Mouse (Mus musculus): ENCODE data around the gene Pxk.

Gene Pxk

DNA sequence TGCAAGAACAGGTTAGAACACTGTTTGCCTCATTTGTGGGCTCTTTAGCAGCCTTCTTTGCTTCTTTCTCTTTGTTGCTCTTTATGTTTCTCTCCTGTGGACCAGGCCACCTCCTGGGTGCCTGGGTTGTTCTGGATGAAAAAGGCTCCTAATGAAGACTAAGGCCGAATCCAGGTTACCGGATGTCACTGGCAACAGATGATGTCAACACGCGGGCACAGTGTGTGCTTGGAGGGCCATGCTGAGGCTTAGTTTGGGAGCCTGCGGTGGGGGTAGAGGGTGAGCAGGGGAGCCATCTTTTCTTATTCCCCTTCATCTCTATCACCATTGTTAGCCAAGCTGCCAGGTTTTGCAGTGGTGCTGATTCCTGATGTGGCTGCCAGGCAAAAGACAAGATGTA, 109.5 kb downstream of the Pxk start:
- DNase-seq, result no peak

DNA sequence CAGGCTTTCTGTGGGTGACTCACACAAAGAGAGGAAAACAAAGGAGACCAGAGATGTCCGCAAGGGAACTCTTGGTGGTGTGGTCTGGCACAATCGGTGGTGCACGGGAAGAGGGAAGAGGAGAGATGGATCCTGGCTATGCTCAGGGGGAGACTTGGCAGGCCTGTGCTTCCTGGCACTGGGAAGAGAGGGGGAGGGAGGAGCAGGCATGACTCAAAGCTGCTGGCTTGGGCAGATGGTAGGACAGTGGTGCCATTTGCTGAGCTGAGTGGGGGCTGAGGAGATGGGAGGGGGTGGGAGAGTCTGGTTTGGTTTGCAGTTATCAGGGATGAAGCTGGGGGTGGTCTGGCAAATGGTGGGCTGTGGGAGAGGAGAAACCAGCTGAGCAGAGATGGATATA, 110.9 kb downstream of the Pxk start:
- DNase-seq, result no peak

DNA sequence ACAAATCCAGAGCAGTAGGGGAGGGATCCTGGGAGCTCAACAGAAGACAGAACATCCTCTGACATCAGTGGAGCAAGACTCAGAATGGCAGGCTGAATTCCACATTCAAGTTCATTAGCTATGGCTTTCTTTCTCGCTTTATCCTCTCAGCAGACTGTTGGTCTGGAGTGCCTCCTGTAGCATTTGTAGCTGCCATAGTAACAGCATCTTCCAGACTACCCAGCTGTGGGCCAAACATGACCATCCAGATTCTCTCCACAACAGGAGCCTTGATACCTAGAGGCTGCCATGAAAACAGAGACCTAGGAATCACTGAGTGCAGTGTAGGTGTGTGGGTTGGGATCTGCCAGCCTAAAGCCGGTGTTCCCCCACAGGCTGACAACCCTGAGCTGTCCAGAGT, 111.9 kb downstream of the Pxk start:
- no peak for DNase-seq

DNA sequence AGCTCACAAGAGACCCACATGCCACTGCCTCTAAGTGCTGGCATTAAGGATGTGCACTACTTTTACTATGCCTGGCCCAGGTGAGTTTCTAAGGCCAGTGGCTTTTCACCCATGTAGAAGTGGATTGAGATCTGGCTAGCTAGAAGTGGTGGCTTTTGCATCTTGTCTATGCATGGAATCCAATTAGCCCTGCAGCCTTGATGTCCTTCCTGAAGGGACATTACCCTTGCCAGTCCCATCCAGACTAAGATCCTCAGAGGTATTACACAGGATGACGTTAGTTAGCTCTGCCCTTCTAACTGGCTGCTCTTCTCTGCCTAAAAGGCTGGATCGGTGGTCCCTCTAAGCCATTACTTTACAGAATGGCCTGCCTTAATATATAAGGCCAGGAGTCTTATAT, 115.0 kb downstream of the Pxk start:
- DNase-seq, result no peak

DNA sequence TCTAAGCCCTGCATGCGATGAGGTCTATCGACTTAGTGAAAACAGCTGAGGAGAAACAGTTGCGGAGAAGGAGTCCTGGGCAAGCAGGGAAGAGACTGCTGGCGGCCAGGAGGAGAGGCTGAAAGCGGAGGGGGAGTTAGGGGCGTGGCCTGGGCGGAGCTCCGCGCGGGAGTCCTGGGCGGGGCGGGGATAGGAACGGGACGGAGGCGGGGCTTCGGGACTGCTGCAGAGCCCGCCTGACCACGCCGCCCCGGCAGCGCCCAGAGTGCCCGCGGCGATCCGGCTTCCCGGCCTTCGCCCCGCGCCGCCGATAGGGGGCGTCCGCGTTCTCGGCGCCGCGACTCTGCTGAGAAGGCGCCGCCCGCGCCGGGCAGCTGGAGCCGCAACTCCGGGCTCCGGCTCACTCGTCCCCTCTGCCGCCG, 115.8 kb downstream of the Pxk start, which contains the start of gene Kctd6:
TSS of gene Kctd6 (plus strand) at position 338 of the 422 bp plus-strand sequence.
- peak; percentile 93 to 97 for DNase-seq
